Mouse (Mus musculus) stomach, postnatal 0 days (tissue): Measurements from ENCODE around the gene Prdx1.

ENCODE experiments used
- CTCF ChIP-seq: IDR thresholded peaks from 2 replicates; pipeline ENCODE4 v1.5.1; 2016; ENCODE audit warnings: antibody characterized with exemption, low read depth, mild to moderate bottlenecking, moderate library complexity
- EP300 ChIP-seq: optimal IDR thresholded peaks from 2 replicates; pipeline ENCODE3; 2016; ENCODE audit warnings: antibody characterized with exemption

GRCm38 (mm10) chr4:116661998-116662397, 23.3 kb upstream of the Prdx1 start:
- no peak for TF ChIP-seq CTCF
- no peak for TF ChIP-seq EP300
